Mouse (Mus musculus) brain, embryonic 14.5 days (tissue): ENCODE measurements around the gene Klhl11. TPM values are rescaled to one million over a fixed set of nuclear protein-coding genes. Genes with fewer than 3 reads are reported as not detected.
A peak's percentile ranks its signal among the peaks of the same experiment; 100 is the strongest.

Experiments used
- DNase-seq: peaks from one replicate; pipeline ENCODE4 v3.0.0-alpha.2; 2011; ENCODE audit warnings: low read depth
- CTCF ChIP-seq: fragments of 200-500 bp; IDR thresholded peaks from 2 replicates; pipeline ENCODE4 v1.5.1; 2012; ENCODE audit warnings: inconsistent platforms, mild to moderate bottlenecking, moderate library complexity, borderline replicate concordance; ENCODE audit not compliant: insufficient read depth, insufficient read length; ENCODE audit errors: extremely low read depth
- POLR2A ChIP-seq: fragments of 200-500 bp; IDR thresholded peaks from 2 replicates; pipeline ENCODE4 v1.6.1; 2012; ENCODE audit warnings: mild to moderate bottlenecking, inconsistent platforms, borderline replicate concordance; ENCODE audit not compliant: poor library complexity, insufficient read depth, insufficient read length, severe bottlenecking; ENCODE audit errors: extremely low read depth
- polyA plus RNA-seq: library from polyadenylated mRNA; depleted of rRNA; stranded (reverse); fragments of >200 nt; gene quantifications from 2 replicates; pipeline ENCODE4 v1.2.3, GENCODE M21; 2012; rRNA removed

Gene Klhl11
- polyA plus RNA-seq, 1 experiment = 10.7 TPM

- TF ChIP-seq POLR2A (no peak), CTCF (no peak)
- DNase-seq = no peak
Measured at GRCm38 (mm10) chr11:100432002-100432401, 40.5 kb downstream of the Klhl11 start.

GRCm38 (mm10) chr11:100430052-100430451 is 42.5 kb downstream of the Klhl11 start:
- no peak for TF ChIP-seq CTCF
- TF ChIP-seq POLR2A = no peak

GRCm38 (mm10) chr11:100428612-100429199 is 43.8 kb downstream of the Klhl11 start:
- TF ChIP-seq CTCF (no peak), POLR2A (no peak)
- peak; percentile 67 for DNase-seq

More at GRCm38 (mm10) chr11:100430052-100430451, 42.5 kb downstream of the Klhl11 start:
- DNase-seq = no peak

- no peak for DNase-seq
- no peak for TF ChIP-seq POLR2A
Measured at GRCm38 (mm10) chr11:100426820-100427219, 45.7 kb downstream of the Klhl11 start.

GRCm38 (mm10) chr11:100425851-100426250 is 46.7 kb downstream of the Klhl11 start:
- TF ChIP-seq CTCF (peak; percentile 71), POLR2A (no peak)
- DNase-seq = peak; percentile 75

- no peak for DNase-seq
- TF ChIP-seq POLR2A (no peak), CTCF (no peak)
Measured at GRCm38 (mm10) chr11:100423836-100424235, 48.7 kb downstream of the Klhl11 start.

GRCm38 (mm10) chr11:100421537-100421936 is 51.0 kb downstream of the Klhl11 start:
- TF ChIP-seq CTCF (no peak), POLR2A (no peak)
- DNase-seq = no peak

- TF ChIP-seq POLR2A (no peak), CTCF (no peak)
- peak; percentile 43 for DNase-seq
Measured at GRCm38 (mm10) chr11:100414914-100415822, 57.4 kb downstream of the Klhl11 start, which contains the start of gene Fkbp10. Gene Fkbp10, plus strand, starts transcription at chr11:100415697.

GRCm38 (mm10) chr11:100414021-100414913 is 58.3 kb downstream of the Klhl11 start, which contains the start of gene P3h4:
Gene P3h4, minus strand, starts transcription at chr11:100414836.
- DNase-seq = peak; percentile 90

GRCm38 (mm10) chr11:100413541-100413940 is 59.0 kb downstream of the Klhl11 start:
- DNase-seq = no peak
- TF ChIP-seq CTCF (no peak), POLR2A (no peak)

More at GRCm38 (mm10) chr11:100414021-100414913, 58.3 kb downstream of the Klhl11 start, which contains the start of gene P3h4:
- TF ChIP-seq CTCF (peak; percentile 61), POLR2A (peak; percentile 56)

Other genes with a start within 250 kb of the Klhl11 start
- 0.06 and 0.12 TPM in 2 replicates for gene Krt16, start 223.8 kb downstream of the Klhl11 start, polyA plus RNA-seq
- 2.1 and 6.1 TPM in 2 replicates for gene Krt17, start 211.7 kb downstream of the Klhl11 start, polyA plus RNA-seq
- gene Krt42, start 202.9 kb downstream of the Klhl11 start, polyA plus RNA-seq = 0.08 TPM in 1 of 2 replicates, not detected in the other
- 291 and 330 TPM in 2 replicates for gene Eif1, start 152.9 kb downstream of the Klhl11 start, polyA plus RNA-seq
- gene Gast, start 138.3 kb downstream of the Klhl11 start, polyA plus RNA-seq = 0.60 and 0.66 TPM in 2 replicates
- gene Hap1, start 116.6 kb downstream of the Klhl11 start, polyA plus RNA-seq = 188 and 226 TPM in 2 replicates
- 69.6 and 94.2 TPM in 2 replicates for gene Jup, start 75.0 kb downstream of the Klhl11 start, polyA plus RNA-seq
- 20.2 and 21.1 TPM in 2 replicates for gene P3h4, start 57.9 kb downstream of the Klhl11 start, polyA plus RNA-seq
- gene Fkbp10, start 57.0 kb downstream of the Klhl11 start, polyA plus RNA-seq = 25.0 and 32.8 TPM in 2 replicates
- gene Nt5c3b, start 30.9 kb downstream of the Klhl11 start, polyA plus RNA-seq = 99.3 and 111 TPM in 2 replicates
- 0.96 and 1.4 TPM in 2 replicates for gene Klhl10, start 30.8 kb downstream of the Klhl11 start, polyA plus RNA-seq
- gene Acly, start 55.3 kb upstream of the Klhl11 start, polyA plus RNA-seq = 189 and 209 TPM in 2 replicates
- 0.90 and 2.8 TPM in 2 replicates for gene Ttc25, start 72.9 kb upstream of the Klhl11 start, polyA plus RNA-seq
- 18.1 and 22.4 TPM in 2 replicates for gene Cnp, start 102.2 kb upstream of the Klhl11 start, polyA plus RNA-seq
- 111 and 119 TPM in 2 replicates for gene Nkiras2, start 146.5 kb upstream of the Klhl11 start, polyA plus RNA-seq
- gene Dnajc7, start 147.4 kb upstream of the Klhl11 start, polyA plus RNA-seq = 139 and 201 TPM in 2 replicates
- 0.40 and 0.63 TPM in 2 replicates for gene Zfp385c, start 219.7 kb upstream of the Klhl11 start, polyA plus RNA-seq
- 2.4 and 2.6 TPM in 2 replicates for gene Dhx58, start 231.5 kb upstream of the Klhl11 start, polyA plus RNA-seq
- 60.4 and 61.8 TPM in 2 replicates for gene Kat2a, start 239.7 kb upstream of the Klhl11 start, polyA plus RNA-seq
- gene Hspb9, start 241.1 kb upstream of the Klhl11 start, polyA plus RNA-seq = not detected in 2 replicates